Mouse (Mus musculus) thymus, postnatal 36 days (tissue): ENCODE measurements around the gene Vps45.
"Not testable (repeated sequence)": the region's sequence is repeated elsewhere in the genome, so short reads cannot be mapped to it uniquely, and the experiment has no call there.

ENCODE experiments used
- DNase-seq, 2 experiments: peaks; one replicate each; pipeline ENCODE4 v3.0.0; 2022; ENCODE audit warnings: mixed read lengths in 2 of 2

The Vps45 gene

GRCm38 (mm10) chr3:96078066-96078465, 19.8 kb upstream of the Vps45 start:
- DNase-seq: no peak

GRCm38 (mm10) chr3:96072921-96073486, 14.7 kb upstream of the Vps45 start:
- DNase-seq: no peak

- no peak for DNase-seq
These were observed 12.0 kb upstream of the Vps45 start for GRCm38 (mm10) chr3:96070241-96070640.

- no peak for DNase-seq
These were observed 11.3 kb upstream of the Vps45 start for GRCm38 (mm10) chr3:96069542-96069941.

GRCm38 (mm10) chr3:96069046-96069445, 10.8 kb upstream of the Vps45 start:
- no peak for DNase-seq

GRCm38 (mm10) chr3:96066741-96067140, 8.5 kb upstream of the Vps45 start:
- DNase-seq: no peak

- peak in 1 of 2 experiments; percentile 10 for DNase-seq
These were observed 7.6 kb upstream of the Vps45 start for GRCm38 (mm10) chr3:96065754-96066375.

GRCm38 (mm10) chr3:96065147-96065546, 6.9 kb upstream of the Vps45 start:
- DNase-seq: no peak

- no peak for DNase-seq
These were observed 6.0 kb upstream of the Vps45 start for GRCm38 (mm10) chr3:96064217-96064616.

GRCm38 (mm10) chr3:96063299-96063698, 5.0 kb upstream of the Vps45 start:
- no peak for DNase-seq

GRCm38 (mm10) chr3:96060146-96060545, 1.9 kb upstream of the Vps45 start:
- DNase-seq: no peak

- DNase-seq: peak; percentile 79 to 80
These were observed 490 bp downstream of the Vps45 start for GRCm38 (mm10) chr3:96057747-96058204.

- DNase-seq: no peak
These were observed 2.2 kb downstream of the Vps45 start for GRCm38 (mm10) chr3:96056031-96056430.

- DNase-seq: no peak
These were observed 3.0 kb downstream of the Vps45 start for GRCm38 (mm10) chr3:96055294-96055693.

- DNase-seq: peak; percentile 23 to 32
These were observed 6.4 kb downstream of the Vps45 start for GRCm38 (mm10) chr3:96051839-96052238.

- DNase-seq: no peak
These were observed 7.1 kb downstream of the Vps45 start for GRCm38 (mm10) chr3:96051186-96051585.

- no peak for DNase-seq
These were observed 7.5 kb downstream of the Vps45 start for GRCm38 (mm10) chr3:96050779-96051178.

GRCm38 (mm10) chr3:96044559-96044958, 13.7 kb downstream of the Vps45 start:
- not testable (repeated sequence) for DNase-seq

- no peak for DNase-seq
These were observed 15.2 kb downstream of the Vps45 start for GRCm38 (mm10) chr3:96043104-96043503.

- no peak for DNase-seq
These were observed 17.2 kb downstream of the Vps45 start for GRCm38 (mm10) chr3:96041079-96041478.

GRCm38 (mm10) chr3:96040663-96041006, 17.6 kb downstream of the Vps45 start:
- no peak for DNase-seq

GRCm38 (mm10) chr3:96039857-96040662, 18.2 kb downstream of the Vps45 start:
- DNase-seq: no peak

- DNase-seq: no peak
These were observed 19.4 kb downstream of the Vps45 start for GRCm38 (mm10) chr3:96038851-96039250.

- DNase-seq: no peak
These were observed 20.1 kb downstream of the Vps45 start for GRCm38 (mm10) chr3:96038156-96038555.
